Mouse (Mus musculus) embryo, embryonic 9.5 days (tissue): ENCODE results near the gene Tdp2.
"Not testable (repeated sequence)": the region's sequence is repeated elsewhere in the genome, so short reads cannot be mapped to it uniquely, and the experiment has no call there.

ENCODE experiments used
- DNase-seq: peaks from one replicate; pipeline ENCODE4 v3.0.0-alpha.2; 2017; ENCODE audit errors: extremely low spot score

Gene Tdp2

GRCm38 (mm10) chr13:24824647-24825046, 6.8 kb upstream of the Tdp2 start:
- DNase-seq, result no peak

- no peak for DNase-seq
These were observed 5.9 kb upstream of the Tdp2 start for GRCm38 (mm10) chr13:24825587-24825986.

GRCm38 (mm10) chr13:24826116-24826515, 5.4 kb upstream of the Tdp2 start:
- no peak for DNase-seq

- DNase-seq, result peak; percentile 11
These were observed 625 bp upstream of the Tdp2 start for GRCm38 (mm10) chr13:24830756-24831352.

GRCm38 (mm10) chr13:24832131-24832810, 792 bp downstream of the Tdp2 start:
- DNase-seq, result no peak

GRCm38 (mm10) chr13:24832811-24833155, 1.3 kb downstream of the Tdp2 start:
- no peak for DNase-seq

GRCm38 (mm10) chr13:24837765-24838164, 6.3 kb downstream of the Tdp2 start:
- DNase-seq, result not testable (repeated sequence)

- DNase-seq, result no peak
These were observed 8.4 kb downstream of the Tdp2 start for GRCm38 (mm10) chr13:24839831-24840230.

GRCm38 (mm10) chr13:24841702-24842101, 10.2 kb downstream of the Tdp2 start:
- no peak for DNase-seq

- DNase-seq, result peak; percentile 72
These were observed 13.8 kb downstream of the Tdp2 start, which contains the start of gene D130043K22Rik for GRCm38 (mm10) chr13:24844983-24845955. TSS of gene D130043K22Rik (plus strand) at chr13:24845135.

- no peak for DNase-seq
These were observed 17.8 kb downstream of the Tdp2 start for GRCm38 (mm10) chr13:24849318-24849717.

GRCm38 (mm10) chr13:24851989-24852388, 20.5 kb downstream of the Tdp2 start:
- DNase-seq, result no peak

GRCm38 (mm10) chr13:24852570-24852969, 21.1 kb downstream of the Tdp2 start:
- no peak for DNase-seq

GRCm38 (mm10) chr13:24859115-24859514, 27.6 kb downstream of the Tdp2 start:
- DNase-seq, result no peak

- no peak for DNase-seq
These were observed 29.6 kb downstream of the Tdp2 start for GRCm38 (mm10) chr13:24861084-24861483.

- DNase-seq, result no peak
These were observed 30.5 kb downstream of the Tdp2 start for GRCm38 (mm10) chr13:24862021-24862420.

GRCm38 (mm10) chr13:24862520-24862919, 31.0 kb downstream of the Tdp2 start:
- DNase-seq, result peak; percentile 17

GRCm38 (mm10) chr13:24866430-24867402, 35.2 kb downstream of the Tdp2 start:
- no peak for DNase-seq

- no peak for DNase-seq
These were observed 36.3 kb downstream of the Tdp2 start for GRCm38 (mm10) chr13:24867789-24868188.

GRCm38 (mm10) chr13:24868233-24868632, 36.8 kb downstream of the Tdp2 start:
- DNase-seq, result no peak

- no peak for DNase-seq
These were observed 48.0 kb downstream of the Tdp2 start for GRCm38 (mm10) chr13:24879359-24880040.
